Mouse (Mus musculus) layer of hippocampus, postnatal 36 days (tissue): ENCODE results near the gene Gm10719. TPM values are rescaled to one million over a fixed set of nuclear protein-coding genes. Genes with fewer than 3 reads are reported as not detected.
A peak's percentile ranks its signal among the peaks of the same experiment; 100 is the strongest.
"Not testable (repeated sequence)": the region's sequence is repeated elsewhere in the genome, so short reads cannot be mapped to it uniquely, and the experiment has no call there.

ENCODE experiments used
- DNase-seq, 2 experiments: peaks; one replicate each; pipeline ENCODE4 v3.0.0; 2022
- microRNA-seq, 2 experiments: library from miRNA; unstranded; fragments of <30 nt; microRNA quantifications; one replicate each; pipeline ENCODE4 v1.2.0; 2021
- total RNA-seq, 2 experiments: library from RNA; stranded (reverse); gene quantifications; 2 replicates each; pipeline ENCODE4 v1.2.3; 2021

Gene Gm10719
- total RNA-seq, 2 experiments from 2014 or later: 0.78 TPM; not detected in 1

DNA sequence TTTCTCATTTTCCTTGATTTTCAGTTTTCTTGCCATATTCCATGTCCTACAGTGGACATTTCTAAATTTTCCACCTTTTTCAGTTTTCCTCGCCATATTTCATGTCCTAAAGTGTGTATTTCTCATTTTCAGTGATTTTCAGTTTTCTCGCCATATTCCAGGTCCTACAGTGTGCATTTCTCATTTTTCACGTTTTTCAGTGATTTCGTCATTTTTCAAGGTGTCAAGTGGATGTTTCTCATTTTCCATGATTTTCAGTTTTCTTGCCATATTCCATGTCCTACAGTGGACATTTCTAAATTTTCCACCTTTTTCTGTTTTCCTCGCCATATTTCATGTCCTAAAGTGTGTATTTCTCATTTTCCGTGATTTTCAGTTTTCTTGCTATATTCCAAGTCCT lies 8.4 kb downstream of the Gm10719 start:
- peak; percentile 44 to 51 for DNase-seq

GRCm38 (mm10) chr9:3026136-3026535 lies 8.9 kb downstream of the Gm10719 start:
- not testable (repeated sequence) for DNase-seq

- not testable (repeated sequence) for DNase-seq
Observed at GRCm38 (mm10) chr9:3026741-3027140, 9.5 kb downstream of the Gm10719 start.

DNA sequence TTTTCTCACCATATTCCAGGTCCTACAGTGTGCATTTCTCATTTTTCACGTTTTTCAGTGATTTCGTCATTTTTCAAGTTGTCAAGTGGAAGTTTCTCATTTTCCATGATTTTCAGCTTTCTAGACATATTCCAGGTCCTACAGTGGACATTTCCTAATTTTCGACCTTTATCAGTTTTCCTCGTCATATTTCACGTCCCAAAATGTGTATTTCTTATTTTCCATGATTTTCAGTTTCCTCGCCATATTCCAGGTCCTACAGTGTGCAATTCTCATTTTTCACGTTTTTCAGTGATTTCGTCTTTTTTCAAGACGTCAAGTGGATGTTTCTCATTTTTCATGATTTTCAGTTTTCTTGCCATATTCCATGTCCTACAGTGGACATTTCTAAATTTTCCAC lies 10.0 kb downstream of the Gm10719 start:
- not testable (repeated sequence) for DNase-seq

GRCm38 (mm10) chr9:3029276-3030000 lies 12.2 kb downstream of the Gm10719 start:
- peak; percentile 16 to 24 for DNase-seq

DNA sequence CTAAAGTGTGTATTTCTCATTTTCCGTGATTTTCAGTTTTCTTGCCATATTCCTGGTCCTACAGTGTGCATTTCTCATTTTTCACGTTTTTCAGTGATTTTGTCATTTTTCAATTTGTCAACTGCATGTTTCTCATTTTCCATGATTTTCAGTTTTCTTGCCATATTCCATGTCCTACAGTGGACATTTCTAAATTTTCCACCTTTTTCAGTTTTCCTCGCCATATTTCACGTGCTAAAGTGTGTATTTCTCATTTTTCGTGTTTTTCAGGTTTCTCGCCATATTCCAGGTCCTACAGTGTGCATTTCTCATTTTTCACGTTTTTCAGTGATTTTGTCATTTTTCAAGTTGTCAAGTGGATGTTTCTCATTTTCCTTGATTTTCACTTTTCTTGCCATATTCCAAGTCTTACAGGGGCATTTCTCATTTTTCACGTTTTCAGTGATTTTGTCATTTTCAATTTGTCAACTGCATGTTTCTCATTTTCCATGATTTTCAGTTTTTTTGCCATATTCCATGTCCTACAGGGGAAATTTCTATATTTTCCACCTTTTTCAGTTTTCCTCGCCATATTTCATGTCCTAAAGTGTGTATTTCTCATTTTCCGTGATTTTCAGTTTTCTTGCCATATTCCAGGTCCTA lies 13.6 kb downstream of the Gm10719 start:
- not testable (repeated sequence) for DNase-seq

DNA sequence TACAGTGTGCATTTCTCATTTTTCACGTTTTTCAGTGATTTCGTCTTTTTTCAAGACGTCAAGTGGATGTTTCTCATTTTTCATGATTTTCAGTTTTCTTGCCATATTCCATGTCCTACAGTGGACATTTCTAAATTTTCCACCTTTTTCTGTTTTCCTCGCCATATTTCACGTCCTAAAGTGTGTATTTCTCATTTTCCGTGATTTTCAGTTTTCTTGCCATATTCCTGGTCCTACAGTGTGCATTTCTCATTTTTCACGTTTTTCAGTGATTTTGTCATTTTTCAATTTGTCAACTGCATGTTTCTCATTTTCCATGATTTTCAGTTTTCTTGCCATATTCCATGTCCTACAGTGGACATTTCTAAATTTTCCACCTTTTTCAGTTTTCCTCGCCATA lies 17.1 kb downstream of the Gm10719 start, which contains the start of gene Gm17535:
Gm17535 (plus strand) TSS at position 301 of the 400 bp plus-strand sequence.
- DNase-seq: not testable (repeated sequence)

- not testable (repeated sequence) for DNase-seq
Observed at GRCm38 (mm10) chr9:3036577-3036976, 19.4 kb downstream of the Gm10719 start, which contains the start of gene Gm10715. Gm10715 (plus strand) TSS chr9:3036877.

DNA sequence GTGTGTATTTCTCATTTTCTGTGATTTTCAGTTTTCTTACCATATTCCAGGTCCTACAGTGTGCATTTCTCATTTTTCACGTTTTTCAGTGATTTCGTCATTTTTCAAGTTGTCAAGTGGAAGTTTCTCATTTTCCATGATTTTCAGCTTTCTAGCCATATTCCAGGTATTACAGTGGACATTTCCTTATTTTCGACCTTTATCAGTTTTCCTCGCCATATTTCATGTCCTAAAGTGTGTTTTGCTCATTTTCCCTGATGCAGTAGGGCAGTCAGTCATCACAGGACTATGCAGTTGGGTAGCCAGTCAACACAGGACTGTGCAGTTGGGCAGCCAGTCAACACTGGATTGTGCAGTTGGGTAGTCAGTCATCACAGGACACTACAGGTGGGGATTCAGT lies 21.0 kb downstream of the Gm10719 start:
- DNase-seq: not testable (repeated sequence)

Small RNA genes within 50 kb of the gene (microRNA-seq; reads per million reads assigned to microRNA genes)
- gene Mir101c: 0 reads per million in 2 experiments

Other genes with a start within 250 kb of the Gm10719 start
- not detected for gene Gm10722, start 16.5 kb upstream of the Gm10719 start, total RNA-seq
- gene Gm11168, start 14.1 kb upstream of the Gm10719 start, total RNA-seq: not detected
- gene Gm10721, start 4.3 kb upstream of the Gm10719 start, total RNA-seq: not detected
- gene Gm10720, start 1.8 kb upstream of the Gm10719 start, total RNA-seq: not detected
- under 1 TPM in 1 of 2 experiments, not detected in 1; 0.92 TPM for gene Gm10718, start 6.1 kb downstream of the Gm10719 start, total RNA-seq
- gene Gm10717, start 8.0 kb downstream of the Gm10719 start, total RNA-seq: not detected
- gene Gm17535, start 17.2 kb downstream of the Gm10719 start, total RNA-seq: not detected
- gene Gm10715, start 19.5 kb downstream of the Gm10719 start, total RNA-seq: not detected